Mouse (Mus musculus) brain, embryonic 14.5 days (tissue): ENCODE results near the gene Ss18l1.

ENCODE experiments used
- CTCF ChIP-seq: fragments of 200-500 bp; IDR thresholded peaks from 2 replicates; pipeline ENCODE4 v1.5.1; 2012; ENCODE audit warnings: inconsistent platforms, mild to moderate bottlenecking, moderate library complexity, borderline replicate concordance; ENCODE audit not compliant: insufficient read depth, insufficient read length; ENCODE audit errors: extremely low read depth
- POLR2A ChIP-seq: fragments of 200-500 bp; IDR thresholded peaks from 2 replicates; pipeline ENCODE4 v1.6.1; 2012; ENCODE audit warnings: mild to moderate bottlenecking, inconsistent platforms, borderline replicate concordance; ENCODE audit not compliant: poor library complexity, insufficient read depth, insufficient read length, severe bottlenecking; ENCODE audit errors: extremely low read depth

GRCm38 (mm10) chr2:180108285-180108684 lies 66.0 kb downstream of the Ss18l1 start:
- TF ChIP-seq CTCF (no peak), POLR2A (no peak)
